Mouse (Mus musculus) limb, embryonic 12.5 days (tissue): Measurements from ENCODE around the gene Nfkb1. TPM values are rescaled to one million over a fixed set of nuclear protein-coding genes. Genes with fewer than 3 reads are reported as not detected.

Experiments used
- ATAC-seq: fragments of 200-750 bp; cut with Nextera tagmentation; 2 replicates; pipeline ENCODE4 v1.8.0; 2017; ENCODE audit warnings: low read depth, moderate TSS enrichment; ENCODE audit not compliant: insufficient number of reproducible peaks, insufficient read depth, low FRiP score, low TSS enrichment
- H3K27ac ChIP-seq: fragments of 300-500 bp; sonication (generic); 2 replicates; pipeline ENCODE4 v1.5.1; 2016; ENCODE audit warnings: mild to moderate bottlenecking, moderate library complexity
- H3K27me3 ChIP-seq: fragments of 300-500 bp; sonication (generic); 2 replicates; pipeline ENCODE4 v1.6.1; 2016; ENCODE audit warnings: mild to moderate bottlenecking, moderate library complexity
- H3K36me3 ChIP-seq: fragments of 300-500 bp; sonication (generic); 2 replicates; pipeline ENCODE4 v1.6.1; 2016; ENCODE audit warnings: mild to moderate bottlenecking, moderate library complexity
- H3K4me1 ChIP-seq: fragments of 300-500 bp; sonication (generic); replicated peaks from 2 replicates; pipeline ENCODE4 v1.6.1; 2016
- H3K4me2 ChIP-seq: fragments of 300-500 bp; sonication (generic); 2 replicates; pipeline ENCODE4 v1.6.1; 2016; ENCODE audit warnings: mild to moderate bottlenecking, moderate library complexity
- H3K4me3 ChIP-seq: fragments of 300-500 bp; sonication (generic); replicated peaks from 2 replicates; pipeline ENCODE4 v1.5.1; 2016; ENCODE audit warnings: mild to moderate bottlenecking
- H3K9ac ChIP-seq: fragments of 300-500 bp; sonication (generic); replicated peaks from 2 replicates; pipeline ENCODE4 v1.6.1; 2016; ENCODE audit warnings: mild to moderate bottlenecking, moderate library complexity
- H3K9me3 ChIP-seq: fragments of 300-500 bp; sonication (generic); 2 replicates; pipeline ENCODE4 v1.6.1; 2016; ENCODE audit warnings: mild to moderate bottlenecking, moderate library complexity
- WGBS: fragments of 180-500 bp; shearing (Covaris S2); methylation state at CpG from one replicate; pipeline ENCODE4 v1.1.7; 2016; 5-methylcytosine and 5-hydroxymethylcytosine counted together
- polyA plus RNA-seq: library from polyadenylated mRNA; unstranded; fragments of >200 nt; fragmentation: Nextera tagmentation; extraction: Ambion mirVana; gene quantifications from 2 replicates; pipeline ENCODE4 v1.2.1, GENCODE M21; 2016

Gene Nfkb1
- polyA plus RNA-seq, 1 experiment from 2014 or later = 16.8 TPM

- Histone ChIP-seq H3K36me3 (peaks cover 28% of the 10 kb centered on the region), H3K9ac (no peak overlapping the region), H3K4me3 (no peak overlapping the region), H3K4me1 (no peaks in the 10 kb centered on the region), H3K27me3 (no peaks in the 10 kb centered on the region), H3K27ac (no peak overlapping the region), H3K4me2 (no peak overlapping the region), H3K9me3 (no peaks in the 10 kb centered on the region)
- ATAC-seq = no peak
- 91% methylated on average over 4 of the region's 4 CpGs for WGBS
Observed at GRCm38 (mm10) chr3:135629830-135630355, 61.5 kb downstream of the Nfkb1 start.

- H3K27ac ChIP-seq = no peak overlapping the region
- H3K9ac ChIP-seq = no peak overlapping the region
- no peaks in the 10 kb centered on the region for H3K27me3 ChIP-seq
- peaks cover 36% of the 10 kb centered on the region for H3K36me3 ChIP-seq
- no peaks in the 10 kb centered on the region for H3K4me1 ChIP-seq
- H3K9me3 ChIP-seq = no peaks in the 10 kb centered on the region
- no peak overlapping the region for H3K4me3 ChIP-seq
- no peak overlapping the region for H3K4me2 ChIP-seq
- no peak for ATAC-seq
- WGBS = 81% methylated on average over 9 of the region's 9 CpGs
Observed at GRCm38 (mm10) chr3:135628706-135629169, 62.6 kb downstream of the Nfkb1 start.

- Histone ChIP-seq H3K9me3 (no peaks in the 10 kb centered on the region), H3K27ac (no peak overlapping the region), H3K36me3 (peaks cover 36% of the 10 kb centered on the region), H3K4me2 (no peak overlapping the region), H3K9ac (no peak overlapping the region), H3K4me1 (no peaks in the 10 kb centered on the region), H3K4me3 (no peak overlapping the region), H3K27me3 (no peaks in the 10 kb centered on the region)
- ATAC-seq = no peak
- WGBS = 82% methylated on average over 9 of the region's 9 CpGs
Observed at GRCm38 (mm10) chr3:135628000-135628705, 63.2 kb downstream of the Nfkb1 start.

- 97% methylated on average over 2 of the region's 2 CpGs for WGBS
- no peak overlapping the region for H3K4me2 ChIP-seq
- H3K9ac ChIP-seq = no peak overlapping the region
- H3K36me3 ChIP-seq = peaks cover 44% of the 10 kb centered on the region
- no peaks in the 10 kb centered on the region for H3K4me1 ChIP-seq
- no peak overlapping the region for H3K27ac ChIP-seq
- no peaks in the 10 kb centered on the region for H3K27me3 ChIP-seq
- no peaks in the 10 kb centered on the region for H3K9me3 ChIP-seq
- H3K4me3 ChIP-seq = no peak overlapping the region
- no peak for ATAC-seq
Observed at GRCm38 (mm10) chr3:135625290-135625689, 66.1 kb downstream of the Nfkb1 start.

- no peak for ATAC-seq
- H3K36me3 ChIP-seq = peaks cover 66% of the 10 kb centered on the region
- no peaks in the 10 kb centered on the region for H3K27me3 ChIP-seq
- H3K4me3 ChIP-seq = no peak overlapping the region
- H3K9ac ChIP-seq = no peak overlapping the region
- no peak overlapping the region for H3K4me2 ChIP-seq
- no peaks in the 10 kb centered on the region for H3K4me1 ChIP-seq
- H3K9me3 ChIP-seq = no peaks in the 10 kb centered on the region
- 93% methylated on average over 7 of the region's 7 CpGs for WGBS
- no peak overlapping the region for H3K27ac ChIP-seq
Observed at GRCm38 (mm10) chr3:135616730-135617129, 74.6 kb downstream of the Nfkb1 start.

- 92% methylated on average over 3 of the region's 3 CpGs for whole genome bisulfite sequencing
Observed at GRCm38 (mm10) chr3:135614376-135614775, 77.0 kb downstream of the Nfkb1 start.

GRCm38 (mm10) chr3:135610221-135610620, 81.1 kb downstream of the Nfkb1 start:
- H3K9ac ChIP-seq = no peak overlapping the region
- H3K4me1 ChIP-seq = no peaks in the 10 kb centered on the region
- no peaks in the 10 kb centered on the region for H3K27me3 ChIP-seq
- peaks cover 65% of the 10 kb centered on the region for H3K36me3 ChIP-seq
- H3K4me2 ChIP-seq = no peak overlapping the region
- ATAC-seq = no peak
- H3K9me3 ChIP-seq = no peaks in the 10 kb centered on the region
- 85% methylated on average over 3 of the region's 3 CpGs for WGBS
- no peak overlapping the region for H3K4me3 ChIP-seq
- no peak overlapping the region for H3K27ac ChIP-seq

More at GRCm38 (mm10) chr3:135614376-135614775, 77.0 kb downstream of the Nfkb1 start:
- H3K4me1 ChIP-seq = no peaks in the 10 kb centered on the region
- H3K27ac ChIP-seq = no peak overlapping the region
- H3K9ac ChIP-seq = no peak overlapping the region
- no peak for ATAC-seq
- H3K27me3 ChIP-seq = no peaks in the 10 kb centered on the region
- no peak overlapping the region for H3K4me2 ChIP-seq
- H3K9me3 ChIP-seq = no peaks in the 10 kb centered on the region
- H3K4me3 ChIP-seq = no peak overlapping the region
- H3K36me3 ChIP-seq = peaks cover 86% of the 10 kb centered on the region

- Histone ChIP-seq H3K9me3 (no peaks in the 10 kb centered on the region), H3K4me1 (no peaks in the 10 kb centered on the region), H3K4me3 (no peak overlapping the region), H3K4me2 (no peak overlapping the region), H3K9ac (no peak overlapping the region), H3K27ac (no peak overlapping the region), H3K36me3 (peaks cover 68% of the 10 kb centered on the region), H3K27me3 (no peaks in the 10 kb centered on the region)
- no peak for ATAC-seq
- 90% methylated on average over 24 of the region's 24 CpGs for WGBS
Observed at GRCm38 (mm10) chr3:135607660-135608473, 83.5 kb downstream of the Nfkb1 start.

- WGBS = 83% methylated on average over 9 of the region's 9 CpGs
- Histone ChIP-seq H3K27me3 (no peaks in the 10 kb centered on the region), H3K4me2 (no peak overlapping the region), H3K4me1 (no peaks in the 10 kb centered on the region), H3K9me3 (no peaks in the 10 kb centered on the region), H3K27ac (no peak overlapping the region), H3K36me3 (peaks cover 68% of the 10 kb centered on the region), H3K4me3 (no peak overlapping the region), H3K9ac (no peak overlapping the region)
- ATAC-seq = no peak
Observed at GRCm38 (mm10) chr3:135607021-135607420, 84.3 kb downstream of the Nfkb1 start.

- Histone ChIP-seq H3K9ac (no peak overlapping the region), H3K27ac (no peak overlapping the region), H3K36me3 (peaks cover 69% of the 10 kb centered on the region), H3K27me3 (no peaks in the 10 kb centered on the region), H3K4me3 (no peak overlapping the region), H3K9me3 (no peaks in the 10 kb centered on the region), H3K4me1 (no peaks in the 10 kb centered on the region), H3K4me2 (no peak overlapping the region)
- 91% methylated on average over 8 of the region's 8 CpGs for WGBS
- ATAC-seq = no peak
Observed at GRCm38 (mm10) chr3:135606592-135606991, 84.8 kb downstream of the Nfkb1 start.

- Histone ChIP-seq H3K36me3 (peaks cover 68% of the 10 kb centered on the region), H3K4me3 (no peak overlapping the region), H3K27ac (no peak overlapping the region), H3K27me3 (no peaks in the 10 kb centered on the region), H3K4me2 (no peak overlapping the region), H3K9me3 (no peaks in the 10 kb centered on the region), H3K9ac (no peak overlapping the region), H3K4me1 (no peaks in the 10 kb centered on the region)
- no peak for ATAC-seq
- whole genome bisulfite sequencing = 77% methylated on average over 4 of the region's 4 CpGs
Observed at GRCm38 (mm10) chr3:135605474-135605873, 85.9 kb downstream of the Nfkb1 start.
